Mouse (Mus musculus): ENCODE results near the gene Epb41.

DNA sequence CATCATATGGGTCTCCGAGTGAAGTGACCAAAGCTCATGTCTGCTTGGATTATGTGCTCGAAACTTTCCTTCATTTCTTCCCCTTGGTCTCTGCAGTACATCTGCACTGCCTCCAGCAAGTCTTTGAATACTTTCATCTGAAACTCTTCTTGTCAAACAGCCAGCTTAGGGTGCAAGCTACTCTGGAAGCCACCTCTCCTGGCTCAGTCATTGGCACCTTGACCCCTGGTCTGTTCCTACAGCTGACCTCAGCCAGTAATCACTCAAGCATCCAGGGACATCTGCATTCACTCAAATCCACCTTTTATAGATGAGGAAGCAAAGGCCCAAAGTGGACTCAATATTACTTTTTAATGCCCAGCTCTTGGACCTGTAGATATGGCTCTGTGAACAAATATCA lies 3.4 kb downstream of the Epb41 start:
- TF ChIP-seq CTCF (IDR thresholded peaks at IDR 0.05; ENCODE audit: low read depth, low read length) (no peak), POLR2A (IDR thresholded peaks at IDR 0.05; ENCODE audit: extremely low read depth, insufficient read depth, low read length) (no peak)

Measured in liver, adult 2 months (tissue).